Mouse (Mus musculus): ENCODE data around the gene Tlnrd1. TPM values are rescaled to one million over a fixed set of nuclear protein-coding genes. Genes with fewer than 3 reads are reported as not detected.
A peak's percentile ranks its signal among the peaks of the same experiment; 100 is the strongest.

Tlnrd1 gene
- polyA plus RNA-seq (2015; fragmentation: Nextera tagmentation; extraction: Ambion mirVana) = 5.8 and 7.5 TPM in 2 replicates

- peaks cover 5% of the 10 kb centered on the region; the same call in 1 of the 2 replicates for H3K36me3 ChIP-seq
- 0% methylated on average over 62 of the region's 69 CpGs for whole genome bisulfite sequencing
Measured at GRCm38 (mm10) chr7:83884021-83884658, at the start of gene Tlnrd1, which contains the start of gene Mesd. Tlnrd1 (minus strand) TSS chr7:83884305. Mesd (plus strand) TSS chr7:83884466.

GRCm38 (mm10) chr7:83921637-83922036, 37.5 kb upstream of the Tlnrd1 start:
- Histone ChIP-seq H3K4me2 (replicated peaks) (no peak overlapping the region), H3K4me3 (replicated peaks) (no peak overlapping the region), H3K4me1 (replicated peaks) (no peaks in the 10 kb centered on the region), H3K9me3 (no peaks in the 10 kb centered on the region), H3K27me3 (no peaks in the 10 kb centered on the region), H3K9ac (replicated peaks) (no peak overlapping the region), H3K27ac (no peak overlapping the region), H3K36me3 (no peaks in the 10 kb centered on the region)
- no peak for ATAC-seq
- WGBS = 76% methylated on average over 3 of the region's 3 CpGs

More at GRCm38 (mm10) chr7:83884021-83884658, at the start of gene Tlnrd1, which contains the start of gene Mesd:
- H3K4me1 ChIP-seq (replicated peaks) = peaks cover 47% of the 10 kb centered on the region
- peak within 1 kb of the TSS; percentile 87 for H3K27ac ChIP-seq
- H3K4me3 ChIP-seq (replicated peaks) = peak within 1 kb of the TSS; percentile 78
- peak within 1 kb of the TSS; percentile 93 for H3K4me2 ChIP-seq (replicated peaks)
- peaks cover 2% of the 10 kb centered on the region; the same call in 1 of the 2 replicates for H3K9me3 ChIP-seq
- peak within 1 kb of the TSS; percentile 92 for H3K9ac ChIP-seq (replicated peaks)
- ATAC-seq = peak; percentile 84
- no peaks in the 10 kb centered on the region for H3K27me3 ChIP-seq

- H3K27ac ChIP-seq = no peak overlapping the region
- no peak overlapping the region for H3K9ac ChIP-seq (replicated peaks)
- H3K4me3 ChIP-seq (replicated peaks) = no peak overlapping the region
- H3K36me3 ChIP-seq = no peaks in the 10 kb centered on the region
- no peak for ATAC-seq
- H3K27me3 ChIP-seq = no peaks in the 10 kb centered on the region
- 85% methylated on average over 4 of the region's 4 CpGs for WGBS
- H3K9me3 ChIP-seq = no peaks in the 10 kb centered on the region
- H3K4me2 ChIP-seq (replicated peaks) = no peak overlapping the region
- no peaks in the 10 kb centered on the region for H3K4me1 ChIP-seq (replicated peaks)
Measured at GRCm38 (mm10) chr7:83920241-83920640, 36.1 kb upstream of the Tlnrd1 start.

GRCm38 (mm10) chr7:83914566-83914965, 30.5 kb upstream of the Tlnrd1 start:
- Histone ChIP-seq H3K4me2 (replicated peaks) (no peak overlapping the region), H3K4me3 (replicated peaks) (no peak overlapping the region), H3K27me3 (no peaks in the 10 kb centered on the region), H3K27ac (no peak overlapping the region), H3K9ac (replicated peaks) (no peak overlapping the region), H3K36me3 (no peaks in the 10 kb centered on the region), H3K4me1 (replicated peaks) (no peaks in the 10 kb centered on the region), H3K9me3 (no peaks in the 10 kb centered on the region)
- 0 out of 2 replicates have a peak, but pooled peaks have one; percentile 53 for ATAC-seq
- WGBS = 0% methylated on average over 3 of the region's 3 CpGs

GRCm38 (mm10) chr7:83913995-83914394, 29.9 kb upstream of the Tlnrd1 start:
- WGBS = 79% methylated on average over 9 of the region's 9 CpGs
- no peak overlapping the region for H3K4me3 ChIP-seq (replicated peaks)
- H3K9ac ChIP-seq (replicated peaks) = no peak overlapping the region
- H3K4me1 ChIP-seq (replicated peaks) = no peaks in the 10 kb centered on the region
- no peak overlapping the region for H3K4me2 ChIP-seq (replicated peaks)
- H3K27me3 ChIP-seq = no peaks in the 10 kb centered on the region
- no peaks in the 10 kb centered on the region for H3K36me3 ChIP-seq
- H3K9me3 ChIP-seq = no peaks in the 10 kb centered on the region
- no peak overlapping the region for H3K27ac ChIP-seq
- no peak for ATAC-seq

- Histone ChIP-seq H3K9ac (replicated peaks) (no peak overlapping the region), H3K27me3 (no peaks in the 10 kb centered on the region), H3K27ac (no peak overlapping the region), H3K4me1 (replicated peaks) (no peaks in the 10 kb centered on the region), H3K4me3 (replicated peaks) (no peak overlapping the region), H3K36me3 (no peaks in the 10 kb centered on the region), H3K4me2 (replicated peaks) (no peak overlapping the region), H3K9me3 (no peaks in the 10 kb centered on the region)
- WGBS = 90% methylated on average over 6 of the region's 6 CpGs
- no peak for ATAC-seq
Measured at GRCm38 (mm10) chr7:83913405-83913932, 29.4 kb upstream of the Tlnrd1 start.

GRCm38 (mm10) chr7:83911909-83912308, 27.8 kb upstream of the Tlnrd1 start:
- no peak for ATAC-seq
- WGBS = 77% methylated on average over 3 of the region's 3 CpGs
- no peak overlapping the region for H3K9ac ChIP-seq (replicated peaks)

GRCm38 (mm10) chr7:83904831-83905230, 20.7 kb upstream of the Tlnrd1 start:
- no peak overlapping the region for H3K4me2 ChIP-seq (replicated peaks)
- no peak overlapping the region for H3K4me3 ChIP-seq (replicated peaks)
- no peak for ATAC-seq
- no peaks in the 10 kb centered on the region for H3K4me1 ChIP-seq (replicated peaks)
- no peaks in the 10 kb centered on the region for H3K27me3 ChIP-seq
- H3K27ac ChIP-seq = no peak overlapping the region
- WGBS = 94% methylated on average over 3 of the region's 3 CpGs
- H3K9me3 ChIP-seq = no peaks in the 10 kb centered on the region
- H3K9ac ChIP-seq (replicated peaks) = no peak overlapping the region
- peaks cover 21% of the 10 kb centered on the region for H3K36me3 ChIP-seq

More at GRCm38 (mm10) chr7:83911909-83912308, 27.8 kb upstream of the Tlnrd1 start:
- Histone ChIP-seq H3K4me3 (replicated peaks) (no peak overlapping the region), H3K4me1 (replicated peaks) (no peaks in the 10 kb centered on the region), H3K36me3 (no peaks in the 10 kb centered on the region), H3K27ac (no peak overlapping the region), H3K9me3 (no peaks in the 10 kb centered on the region), H3K4me2 (replicated peaks) (no peak overlapping the region), H3K27me3 (no peaks in the 10 kb centered on the region)

GRCm38 (mm10) chr7:83902296-83903145, 18.4 kb upstream of the Tlnrd1 start:
- WGBS = 80% methylated on average over 5 of the region's 5 CpGs
- ATAC-seq = no peak
- no peak overlapping the region for H3K4me2 ChIP-seq (replicated peaks)

GRCm38 (mm10) chr7:83901425-83901824, 17.3 kb upstream of the Tlnrd1 start:
- Histone ChIP-seq H3K4me2 (replicated peaks) (no peak overlapping the region), H3K4me3 (replicated peaks) (no peak overlapping the region), H3K9ac (replicated peaks) (no peak overlapping the region), H3K36me3 (peaks cover 53% of the 10 kb centered on the region), H3K27me3 (no peaks in the 10 kb centered on the region), H3K9me3 (no peaks in the 10 kb centered on the region), H3K27ac (no peak overlapping the region), H3K4me1 (replicated peaks) (no peaks in the 10 kb centered on the region)
- ATAC-seq = no peak
- WGBS = 88% methylated on average over 4 of the region's 4 CpGs

More at GRCm38 (mm10) chr7:83902296-83903145, 18.4 kb upstream of the Tlnrd1 start:
- Histone ChIP-seq H3K27ac (no peak overlapping the region), H3K4me1 (replicated peaks) (no peaks in the 10 kb centered on the region), H3K36me3 (peaks cover 45% of the 10 kb centered on the region), H3K9me3 (no peaks in the 10 kb centered on the region), H3K4me3 (replicated peaks) (no peak overlapping the region), H3K9ac (replicated peaks) (no peak overlapping the region), H3K27me3 (no peaks in the 10 kb centered on the region)

- H3K27ac ChIP-seq = no peak overlapping the region
- no peak for ATAC-seq
- no peaks in the 10 kb centered on the region for H3K4me1 ChIP-seq (replicated peaks)
- no peaks in the 10 kb centered on the region for H3K27me3 ChIP-seq
- no peak overlapping the region for H3K4me2 ChIP-seq (replicated peaks)
- no peak overlapping the region for H3K9ac ChIP-seq (replicated peaks)
- 83% methylated on average over 3 of the region's 3 CpGs for WGBS
- peaks cover 58% of the 10 kb centered on the region for H3K36me3 ChIP-seq
- no peaks in the 10 kb centered on the region for H3K9me3 ChIP-seq
- H3K4me3 ChIP-seq (replicated peaks) = no peak overlapping the region
Measured at GRCm38 (mm10) chr7:83900519-83900918, 16.4 kb upstream of the Tlnrd1 start.

GRCm38 (mm10) chr7:83898267-83898666, 14.2 kb upstream of the Tlnrd1 start:
- H3K4me1 ChIP-seq (replicated peaks) = peaks cover 14% of the 10 kb centered on the region
- no peak overlapping the region for H3K4me2 ChIP-seq (replicated peaks)
- no peaks in the 10 kb centered on the region for H3K9me3 ChIP-seq
- no peaks in the 10 kb centered on the region for H3K27me3 ChIP-seq
- no peak overlapping the region for H3K9ac ChIP-seq (replicated peaks)
- H3K27ac ChIP-seq = no peak overlapping the region
- peaks cover 61% of the 10 kb centered on the region for H3K36me3 ChIP-seq
- no peak overlapping the region for H3K4me3 ChIP-seq (replicated peaks)
- no peak for ATAC-seq
- WGBS = 95% methylated on average over 11 of the region's 11 CpGs
